Mouse (Mus musculus) liver, embryonic 15.5 days (tissue): ENCODE results near the gene Slc9a8. TPM values are rescaled to one million over a fixed set of nuclear protein-coding genes. Genes with fewer than 3 reads are reported as not detected.

ENCODE experiments used
- ATAC-seq: fragments of 200-750 bp; cut with Nextera tagmentation; 2 replicates; pipeline ENCODE4 v1.8.0; 2017; ENCODE audit warnings: moderate number of reproducible peaks, mild to moderate bottlenecking, moderate library complexity; ENCODE audit not compliant: insufficient read depth
- H3K27ac ChIP-seq: fragments of 300-500 bp; sonication (generic); replicated peaks from 2 replicates; pipeline ENCODE4 v1.5.1; 2015; ENCODE audit warnings: mild to moderate bottlenecking, inconsistent platforms
- H3K27me3 ChIP-seq: fragments of 300-500 bp; sonication (generic); 2 replicates; pipeline ENCODE4 v1.6.1; 2015; ENCODE audit warnings: mild to moderate bottlenecking, inconsistent platforms
- H3K36me3 ChIP-seq: fragments of 300-500 bp; sonication (generic); replicated peaks from 2 replicates; pipeline ENCODE4 v1.6.1; 2015; ENCODE audit warnings: moderate library complexity, mild to moderate bottlenecking, inconsistent platforms
- H3K4me1 ChIP-seq: fragments of 300-500 bp; sonication (generic); replicated peaks from 2 replicates; pipeline ENCODE4 v1.6.1; 2015; ENCODE audit warnings: inconsistent platforms
- H3K4me2 ChIP-seq: fragments of 300-500 bp; sonication (generic); 2 replicates; pipeline ENCODE4 v1.6.1; 2015; ENCODE audit warnings: moderate library complexity, mild to moderate bottlenecking, inconsistent platforms
- H3K4me3 ChIP-seq: fragments of 300-500 bp; sonication (generic); replicated peaks from 2 replicates; pipeline ENCODE4 v1.5.1; 2015; ENCODE audit warnings: mild to moderate bottlenecking, inconsistent platforms
- H3K9ac ChIP-seq: fragments of 300-500 bp; sonication (generic); 2 replicates; pipeline ENCODE4 v1.6.1; 2015; ENCODE audit warnings: moderate library complexity, mild to moderate bottlenecking, inconsistent platforms
- H3K9me3 ChIP-seq: fragments of 300-500 bp; sonication (generic); replicated peaks from 2 replicates; pipeline ENCODE4 v1.6.1; 2016; ENCODE audit warnings: inconsistent platforms
- WGBS: fragments of 180-500 bp; shearing (Covaris S2); methylation state at CpG from one replicate; pipeline ENCODE4 v1.1.7; 2015; ENCODE audit warnings: mixed read lengths; ENCODE audit not compliant: insufficient replicate concordance; 5-methylcytosine and 5-hydroxymethylcytosine counted together
- polyA plus RNA-seq: library from polyadenylated mRNA; unstranded; fragments of >200 nt; fragmentation: Nextera tagmentation; extraction: Ambion mirVana; gene quantifications from 2 replicates; pipeline ENCODE4 v1.2.1, GENCODE M21; 2015

Slc9a8 gene
- polyA plus RNA-seq, 1 experiment from 2014 or later, result 12.7 TPM

DNA sequence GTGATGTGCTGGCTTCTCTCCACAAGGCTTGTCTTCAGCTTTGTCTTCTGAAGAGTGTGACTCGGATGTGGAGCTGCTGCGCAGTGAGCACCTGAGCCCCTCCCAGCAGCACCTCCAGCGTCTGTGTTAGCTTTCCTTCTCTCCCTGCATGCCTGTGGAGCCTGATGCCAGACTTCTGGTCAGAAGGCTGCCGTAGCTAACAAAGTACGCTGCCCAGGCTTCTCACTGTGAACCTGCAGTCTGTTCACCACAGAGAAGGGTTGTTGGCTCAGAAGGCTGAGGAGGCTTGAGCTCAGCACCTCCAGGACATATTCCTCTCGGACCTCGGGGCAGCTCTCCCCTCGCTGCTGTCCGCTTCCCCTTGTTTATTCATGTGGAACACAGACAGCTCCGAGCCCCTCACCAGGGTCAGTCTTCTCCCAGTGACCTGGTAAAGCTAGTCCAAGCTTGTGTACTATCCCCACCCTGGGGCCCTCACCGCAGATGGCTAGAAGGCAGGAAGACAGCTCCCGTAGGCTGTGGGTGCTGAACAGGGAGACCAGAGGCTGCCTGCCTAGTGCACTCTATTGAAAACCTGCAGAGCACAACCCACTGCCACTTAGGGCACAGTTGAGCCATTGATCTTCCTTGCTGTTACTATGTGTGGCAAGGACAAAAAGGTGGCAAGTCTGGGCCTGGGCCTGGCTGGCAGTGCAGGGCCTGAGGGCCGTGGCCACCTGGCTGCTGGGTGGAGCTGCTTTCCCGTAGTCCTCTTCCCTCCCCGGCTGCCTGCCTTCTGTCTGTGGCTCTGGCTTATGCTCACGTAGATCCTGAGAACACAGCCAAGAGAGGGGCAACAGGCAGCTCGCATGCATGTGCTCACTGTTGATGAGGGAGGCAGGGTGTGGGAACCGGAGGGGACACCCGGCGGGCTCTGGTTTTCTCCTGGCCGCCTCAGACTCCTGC lies 28.1 kb downstream of the Slc9a8 start:
- no peak overlapping the region for H3K4me2 ChIP-seq
- peak overlapping the region; percentile 8; the same call in 1 of the 2 replicates for H3K9ac ChIP-seq
- WGBS, result 84% methylated on average over 21 of the region's 21 CpGs
- no peaks in the 10 kb centered on the region for H3K9me3 ChIP-seq
- H3K4me1 ChIP-seq, result peaks cover 47% of the 10 kb centered on the region
- H3K27ac ChIP-seq, result 0 out of 2 replicates have a peak overlapping the region, but pooled peaks have one; percentile 89
- H3K36me3 ChIP-seq, result peaks cover 88% of the 10 kb centered on the region
- H3K4me3 ChIP-seq, result no peak overlapping the region
- no peak for ATAC-seq
- no peaks in the 10 kb centered on the region for H3K27me3 ChIP-seq

DNA sequence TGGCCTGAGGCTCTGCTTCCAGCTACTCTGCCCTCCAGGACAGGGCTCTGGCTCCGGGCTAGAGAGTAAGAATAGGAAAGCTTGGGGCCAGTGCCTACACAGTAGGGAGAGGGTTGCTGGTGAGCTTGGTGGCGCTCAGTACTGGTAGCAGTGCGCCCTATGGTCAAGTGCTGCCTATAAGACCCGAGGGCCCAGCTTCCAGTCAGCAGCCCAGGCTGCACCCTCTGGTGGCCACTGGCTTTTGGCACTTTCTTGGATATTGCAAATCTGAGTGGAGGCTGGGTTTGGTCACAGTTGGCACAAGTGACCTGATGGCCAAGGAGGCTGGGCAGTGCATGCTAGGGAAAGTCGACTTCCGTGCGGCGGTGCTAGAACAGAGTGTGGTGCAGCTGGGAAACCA lies 29.1 kb downstream of the Slc9a8 start:
- 84% methylated on average over 8 of the region's 8 CpGs for WGBS
- Histone ChIP-seq H3K9me3 (no peaks in the 10 kb centered on the region), H3K27ac (no peak overlapping the region), H3K4me2 (no peak overlapping the region), H3K9ac (no peak overlapping the region), H3K4me1 (peaks cover 39% of the 10 kb centered on the region), H3K27me3 (no peaks in the 10 kb centered on the region), H3K36me3 (peaks cover 87% of the 10 kb centered on the region), H3K4me3 (no peak overlapping the region)
- ATAC-seq, result no peak

GRCm38 (mm10) chr2:167453814-167454213 lies 32.3 kb downstream of the Slc9a8 start:
- ATAC-seq, result no peak
- 76% methylated on average over 3 of the region's 3 CpGs for whole genome bisulfite sequencing
- Histone ChIP-seq H3K27me3 (no peaks in the 10 kb centered on the region), H3K4me3 (no peak overlapping the region), H3K36me3 (peaks cover 93% of the 10 kb centered on the region), H3K27ac (no peak overlapping the region), H3K9me3 (no peaks in the 10 kb centered on the region), H3K9ac (no peak overlapping the region), H3K4me1 (peaks cover 7% of the 10 kb centered on the region; the same call in 1 of the 2 replicates), H3K4me2 (no peak overlapping the region)

DNA sequence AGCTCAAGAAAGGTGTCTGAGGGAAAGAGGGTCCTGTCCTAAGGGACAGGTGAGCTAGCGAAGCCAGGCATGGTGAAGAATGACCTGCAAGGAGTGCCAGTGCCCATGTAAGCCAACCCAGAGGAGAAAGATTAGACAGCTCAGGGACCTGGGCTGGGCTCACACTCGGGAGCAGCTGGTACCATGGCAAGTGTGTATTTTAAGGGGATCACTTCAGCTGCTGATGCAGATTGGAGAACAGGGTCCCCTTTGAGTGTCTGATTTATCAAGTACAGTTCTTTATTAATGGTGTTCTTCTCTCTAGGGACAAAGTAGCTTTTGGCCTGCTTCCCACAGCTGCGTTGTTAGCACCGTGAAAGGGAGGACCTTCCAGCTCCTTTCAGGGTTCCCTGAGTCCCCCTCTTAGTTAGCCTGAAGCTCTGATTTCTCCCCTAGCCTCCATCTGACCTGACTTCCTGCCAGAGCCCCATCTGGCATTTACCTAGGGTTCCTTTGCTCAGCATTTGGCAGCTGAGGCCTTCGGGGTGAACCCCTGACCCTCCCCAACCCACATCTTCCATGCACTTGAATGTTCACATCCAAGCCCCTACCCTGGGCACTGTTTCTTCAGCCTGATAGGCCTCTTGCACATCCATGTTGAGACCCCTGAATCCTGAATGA lies 35.0 kb downstream of the Slc9a8 start:
- no peaks in the 10 kb centered on the region for H3K27me3 ChIP-seq
- peaks cover 10% of the 10 kb centered on the region; the same call in 1 of the 2 replicates for H3K4me1 ChIP-seq
- H3K4me2 ChIP-seq, result no peak overlapping the region
- H3K4me3 ChIP-seq, result no peak overlapping the region
- ATAC-seq, result no peak
- H3K9ac ChIP-seq, result no peak overlapping the region
- WGBS, result 82% methylated on average over 5 of the region's 5 CpGs
- no peaks in the 10 kb centered on the region for H3K9me3 ChIP-seq
- H3K27ac ChIP-seq, result no peak overlapping the region
- H3K36me3 ChIP-seq, result peaks cover 91% of the 10 kb centered on the region

GRCm38 (mm10) chr2:167457213-167457612 lies 35.7 kb downstream of the Slc9a8 start:
- H3K27ac ChIP-seq, result no peak overlapping the region
- ATAC-seq, result no peak
- H3K4me2 ChIP-seq, result no peak overlapping the region
- H3K36me3 ChIP-seq, result peaks cover 94% of the 10 kb centered on the region
- 73% methylated on average over 9 of the region's 9 CpGs for WGBS
- H3K27me3 ChIP-seq, result no peaks in the 10 kb centered on the region
- no peak overlapping the region for H3K9ac ChIP-seq
- no peak overlapping the region for H3K4me3 ChIP-seq
- peaks cover 11% of the 10 kb centered on the region; the same call in 1 of the 2 replicates for H3K4me1 ChIP-seq
- no peaks in the 10 kb centered on the region for H3K9me3 ChIP-seq

DNA sequence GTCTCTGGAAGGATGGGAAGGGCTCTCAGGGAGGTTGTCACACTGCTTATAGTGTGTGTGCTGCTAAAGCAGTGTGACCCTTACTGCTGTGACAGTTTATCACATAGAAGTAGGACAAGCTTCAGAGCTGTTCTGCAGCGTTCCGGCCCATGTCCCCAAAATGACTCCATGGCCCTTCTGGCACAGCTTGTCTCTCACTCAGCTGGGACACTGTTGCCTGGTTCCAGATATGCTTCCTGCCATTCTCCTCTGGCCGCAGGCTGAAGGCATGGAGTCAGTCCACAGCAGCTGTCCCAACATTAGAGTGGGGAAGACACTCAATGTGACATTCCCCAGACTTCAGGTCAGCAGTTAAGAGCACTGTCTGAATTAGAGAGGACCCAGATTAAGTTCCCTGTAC lies 37.0 kb downstream of the Slc9a8 start:
- no peak overlapping the region for H3K4me3 ChIP-seq
- peaks cover 11% of the 10 kb centered on the region; the same call in 1 of the 2 replicates for H3K4me1 ChIP-seq
- 90% methylated on average over 3 of the region's 3 CpGs for WGBS
- no peaks in the 10 kb centered on the region for H3K9me3 ChIP-seq
- H3K4me2 ChIP-seq, result no peak overlapping the region
- H3K36me3 ChIP-seq, result peaks cover 81% of the 10 kb centered on the region
- H3K9ac ChIP-seq, result no peak overlapping the region
- ATAC-seq, result no peak
- no peak overlapping the region for H3K27ac ChIP-seq
- H3K27me3 ChIP-seq, result no peaks in the 10 kb centered on the region

DNA sequence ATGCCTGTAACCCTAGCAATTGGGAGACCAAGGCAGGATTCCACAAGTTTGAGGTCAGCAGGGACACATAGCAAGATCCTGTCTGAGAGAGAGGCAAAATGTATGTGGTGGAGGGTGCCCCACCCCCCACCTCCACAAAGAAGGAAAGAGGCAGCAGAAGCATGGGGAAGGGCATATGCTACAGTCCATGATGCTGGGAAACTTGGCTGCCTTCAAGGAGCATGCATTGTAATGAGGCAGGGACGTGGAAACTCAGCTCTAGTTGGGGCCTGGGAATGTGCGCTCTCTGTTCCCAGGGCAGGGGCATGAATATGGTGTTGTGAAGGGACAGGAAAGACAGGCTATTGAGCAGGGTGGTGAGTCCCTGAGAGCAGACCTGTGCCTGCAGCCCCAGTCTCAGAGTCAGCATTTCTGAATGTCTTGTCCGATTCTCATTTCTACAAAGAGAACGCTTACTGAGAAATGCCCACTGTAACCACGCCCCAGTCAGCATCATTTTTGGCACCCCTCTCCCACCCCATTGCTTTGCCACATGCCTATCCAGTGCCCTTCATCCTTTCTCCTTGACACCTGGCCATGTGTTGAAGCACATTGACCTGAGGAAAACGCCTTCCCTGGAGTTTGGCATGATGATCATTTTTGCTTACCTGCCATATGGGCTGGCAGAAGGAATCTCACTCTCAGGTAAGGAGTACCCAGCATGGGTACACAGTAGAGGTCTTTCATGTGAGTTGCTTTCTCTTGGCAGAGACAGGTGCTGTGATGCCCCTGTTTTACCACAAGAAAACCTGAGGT lies 37.8 kb downstream of the Slc9a8 start:
- Histone ChIP-seq H3K27ac (no peak overlapping the region), H3K27me3 (no peaks in the 10 kb centered on the region), H3K4me1 (peaks cover 11% of the 10 kb centered on the region; the same call in 1 of the 2 replicates), H3K4me3 (no peak overlapping the region), H3K36me3 (peaks cover 75% of the 10 kb centered on the region), H3K4me2 (no peak overlapping the region), H3K9ac (no peak overlapping the region), H3K9me3 (no peaks in the 10 kb centered on the region)
- WGBS, result 85% methylated on average over 6 of the region's 6 CpGs
- ATAC-seq, result no peak

GRCm38 (mm10) chr2:167462954-167463353 lies 41.4 kb downstream of the Slc9a8 start:
- H3K4me2 ChIP-seq, result no peak overlapping the region
- H3K36me3 ChIP-seq, result peaks cover 74% of the 10 kb centered on the region
- H3K4me1 ChIP-seq, result peaks cover 11% of the 10 kb centered on the region; the same call in 1 of the 2 replicates
- no peaks in the 10 kb centered on the region for H3K9me3 ChIP-seq
- ATAC-seq, result peak; percentile 49; the same call in 1 of the 2 replicates
- H3K27me3 ChIP-seq, result no peaks in the 10 kb centered on the region
- no peak overlapping the region for H3K27ac ChIP-seq
- no peak overlapping the region for H3K9ac ChIP-seq
- 55% methylated on average over 6 of the region's 6 CpGs for WGBS
- no peak overlapping the region for H3K4me3 ChIP-seq

- no peak overlapping the region for H3K27ac ChIP-seq
- H3K4me1 ChIP-seq, result peaks cover 11% of the 10 kb centered on the region; the same call in 1 of the 2 replicates
- no peaks in the 10 kb centered on the region for H3K27me3 ChIP-seq
- WGBS, result 83% methylated on average over 5 of the region's 5 CpGs
- H3K9me3 ChIP-seq, result no peaks in the 10 kb centered on the region
- H3K36me3 ChIP-seq, result peaks cover 74% of the 10 kb centered on the region
- H3K4me2 ChIP-seq, result no peak overlapping the region
- no peak for ATAC-seq
- no peak overlapping the region for H3K4me3 ChIP-seq
- H3K9ac ChIP-seq, result no peak overlapping the region
Measured at GRCm38 (mm10) chr2:167463802-167464201, 42.3 kb downstream of the Slc9a8 start.

- no peak overlapping the region for H3K4me2 ChIP-seq
- no peak overlapping the region for H3K9ac ChIP-seq
- H3K36me3 ChIP-seq, result peaks cover 76% of the 10 kb centered on the region
- no peak overlapping the region for H3K4me3 ChIP-seq
- no peaks in the 10 kb centered on the region for H3K9me3 ChIP-seq
- H3K27ac ChIP-seq, result no peak overlapping the region
- H3K4me1 ChIP-seq, result peaks cover 6% of the 10 kb centered on the region; the same call in 1 of the 2 replicates
- WGBS, result 76% methylated on average over 3 of the region's 3 CpGs
- no peaks in the 10 kb centered on the region for H3K27me3 ChIP-seq
- ATAC-seq, result no peak
Measured at GRCm38 (mm10) chr2:167465951-167466350, 44.4 kb downstream of the Slc9a8 start.
